Mouse (Mus musculus) gastrocnemius, postnatal 25 days (tissue): ENCODE measurements around the gene Top1. TPM values are rescaled to one million over a fixed set of nuclear protein-coding genes. Genes with fewer than 3 reads are reported as not detected.
"Not testable (repeated sequence)": the region's sequence is repeated elsewhere in the genome, so short reads cannot be mapped to it uniquely, and the experiment has no call there.

ENCODE experiments used
- DNase-seq: peaks from one replicate; pipeline ENCODE4 v3.0.0; 2022
- total RNA-seq, 2 experiments: library from RNA; stranded (reverse); gene quantifications; 1 replicate in 1 of 2; 2 replicates in 1 of 2; pipeline ENCODE4 v1.2.3; 2021

Top1 gene
- total RNA-seq, 2 experiments from 2014 or later: 33.4 to 34.3 TPM

DNA sequence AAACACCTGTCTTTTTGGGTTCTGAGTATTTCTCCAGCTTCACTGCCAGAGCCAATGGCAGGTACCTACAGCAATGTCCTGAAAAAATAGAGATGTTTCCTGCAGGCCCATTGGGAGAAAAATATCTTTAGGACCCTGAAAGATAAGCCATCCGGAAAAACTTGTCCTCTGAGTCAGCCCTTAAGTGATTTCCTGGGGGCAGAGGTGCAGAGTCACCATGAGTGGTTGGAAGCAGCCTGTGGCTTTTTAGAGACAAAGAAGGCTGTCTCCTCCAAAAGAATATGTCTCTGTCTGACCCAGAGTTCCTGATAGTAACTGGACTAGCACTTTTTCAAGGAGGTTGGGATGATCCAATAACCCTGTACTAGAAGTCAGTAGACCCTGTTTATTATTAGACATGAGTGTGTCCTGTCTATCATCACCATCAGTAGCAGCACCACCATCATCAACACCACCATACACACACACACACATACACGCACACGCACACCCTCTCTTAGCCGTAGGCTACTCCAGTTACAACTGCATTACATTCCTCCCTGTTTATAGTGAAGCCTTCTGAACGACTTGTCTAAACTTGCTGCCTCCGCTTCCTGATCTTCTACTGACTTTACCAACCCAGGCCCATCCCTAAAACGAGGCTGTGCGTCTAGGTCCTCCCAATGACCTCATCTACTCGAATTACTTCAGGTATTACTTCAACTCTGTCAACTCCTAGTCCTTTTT lies 14.7 kb upstream of the Top1 start:
- DNase-seq: no peak

DNA sequence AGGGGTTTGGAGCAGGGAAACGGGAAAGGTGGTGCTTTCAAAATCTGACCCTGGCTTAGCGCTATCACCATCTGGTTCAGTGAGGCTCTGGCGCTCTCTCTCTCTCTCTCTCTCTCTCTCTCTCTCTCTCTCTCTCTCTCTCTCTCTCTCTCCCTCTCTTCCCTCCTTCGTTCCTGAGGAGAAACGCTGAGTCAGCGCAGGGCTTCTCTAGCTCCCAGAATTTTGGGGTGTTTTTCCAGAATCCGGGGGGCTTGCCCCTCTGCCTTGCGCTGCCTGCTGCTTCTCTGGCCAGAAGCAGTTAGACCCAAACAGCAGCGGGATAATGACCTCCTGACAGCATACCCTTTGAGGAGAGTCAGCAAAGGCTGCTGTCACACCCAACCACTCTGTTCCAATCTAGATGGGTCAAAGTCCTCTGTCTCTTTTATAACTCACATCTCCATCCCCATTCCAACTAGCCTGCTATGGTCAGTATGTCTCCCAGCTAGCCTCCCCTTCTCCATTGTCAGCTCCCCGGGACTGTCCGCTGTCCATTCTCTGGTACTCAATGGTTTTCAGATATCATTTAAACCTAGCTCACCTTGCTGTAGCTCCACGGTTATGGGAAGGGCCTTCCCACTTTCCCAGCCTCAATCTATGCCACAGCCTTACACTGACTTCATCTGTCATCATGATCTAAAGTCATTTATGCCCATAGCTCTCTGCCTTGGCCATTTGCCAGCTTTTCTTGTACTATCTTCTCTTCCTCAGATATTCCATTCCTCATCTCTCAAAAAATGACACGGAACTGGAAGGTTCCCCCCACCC lies 5.6 kb upstream of the Top1 start:
- no peak for DNase-seq

DNA sequence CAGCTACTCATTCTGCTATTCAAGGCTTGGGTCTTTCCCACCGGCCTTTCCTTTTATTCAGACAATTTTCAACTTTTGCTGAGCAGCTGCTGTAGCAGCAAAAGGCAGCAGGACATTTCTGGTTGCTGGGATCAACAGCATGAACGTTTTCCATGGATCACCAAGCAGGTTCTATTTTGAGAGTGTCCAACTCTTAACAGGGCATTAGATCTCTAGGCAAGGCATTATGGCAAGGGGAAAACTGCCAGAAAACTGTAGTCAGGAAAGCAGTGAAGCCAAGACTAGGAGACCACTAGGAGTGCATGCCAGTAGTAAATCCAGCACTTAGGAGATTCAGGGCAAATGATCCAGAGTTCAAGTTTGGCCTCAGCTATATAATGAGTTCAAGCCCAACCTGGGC lies 4.5 kb upstream of the Top1 start:
- no peak for DNase-seq

DNA sequence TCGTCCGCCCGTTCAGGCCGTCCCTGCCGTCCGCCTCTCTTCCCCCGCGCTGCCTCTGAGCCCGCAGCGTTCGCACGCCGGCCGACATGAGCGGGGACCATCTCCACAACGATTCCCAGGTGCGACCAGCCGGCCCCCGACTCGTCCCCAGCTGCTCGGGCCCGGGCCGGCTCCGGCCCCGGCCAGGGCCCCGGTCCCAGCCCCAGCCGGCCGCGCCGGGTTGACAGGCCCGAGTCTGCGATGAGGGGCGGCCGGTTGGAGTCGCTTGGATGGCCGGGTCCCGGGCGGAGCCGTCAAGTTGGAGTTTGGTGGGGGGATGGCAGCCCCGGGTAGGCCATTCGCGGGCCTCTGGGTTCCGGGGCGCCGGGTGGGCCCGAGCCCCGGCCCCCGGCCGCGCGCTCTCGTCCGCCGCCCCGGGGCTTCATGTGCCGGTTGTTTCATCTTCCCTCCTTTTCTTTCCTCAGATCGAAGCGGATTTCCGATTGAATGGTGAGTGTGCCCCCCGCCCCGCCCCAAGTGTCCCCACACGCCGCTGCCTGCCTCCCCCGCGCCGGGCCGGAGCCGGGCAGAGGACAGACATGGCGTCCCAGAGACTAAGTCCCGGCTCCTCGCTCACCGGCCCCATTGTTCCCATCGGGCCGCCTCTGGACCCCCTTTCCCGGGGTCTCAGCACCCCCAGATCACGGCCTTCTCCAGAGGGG lies 606 bp downstream of the Top1 start:
- DNase-seq: peak; percentile 52

DNA sequence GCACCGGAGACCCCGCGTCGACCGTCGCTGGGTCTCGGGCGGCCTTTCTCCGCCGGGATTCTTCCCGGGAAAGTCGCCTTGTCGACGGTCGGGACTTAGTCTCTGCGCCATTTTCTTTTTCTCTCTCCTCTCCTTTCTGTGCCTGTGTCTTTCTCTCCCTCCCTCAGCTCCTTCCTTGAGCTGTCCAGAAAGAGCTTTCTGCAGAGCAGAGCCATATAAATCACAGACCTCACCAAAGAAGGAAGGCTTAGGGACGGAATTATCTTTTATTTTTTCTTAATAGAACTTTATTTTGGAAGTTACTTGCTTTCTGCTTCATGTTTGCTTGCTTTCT lies 1.1 kb downstream of the Top1 start:
- DNase-seq: no peak

DNA sequence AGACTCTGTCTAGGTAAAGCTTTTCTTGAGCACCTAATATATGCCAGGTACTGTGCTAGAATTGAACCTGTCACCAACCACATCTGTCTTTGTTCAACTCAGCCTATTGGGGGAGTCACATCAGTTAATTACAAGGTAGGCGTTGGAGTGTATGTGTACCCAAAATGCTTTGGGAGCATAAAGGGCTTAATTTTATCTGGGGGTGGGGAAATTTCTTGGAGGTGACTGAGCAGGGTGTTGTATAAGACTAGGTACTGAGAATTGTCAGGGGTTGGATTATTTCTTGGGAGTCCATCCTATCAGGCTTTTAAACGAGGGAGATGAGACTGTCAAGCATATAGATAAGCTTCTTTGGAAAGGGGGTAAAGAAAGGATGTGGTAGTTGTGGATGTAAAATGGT lies 2.4 kb downstream of the Top1 start:
- no peak for DNase-seq

DNA sequence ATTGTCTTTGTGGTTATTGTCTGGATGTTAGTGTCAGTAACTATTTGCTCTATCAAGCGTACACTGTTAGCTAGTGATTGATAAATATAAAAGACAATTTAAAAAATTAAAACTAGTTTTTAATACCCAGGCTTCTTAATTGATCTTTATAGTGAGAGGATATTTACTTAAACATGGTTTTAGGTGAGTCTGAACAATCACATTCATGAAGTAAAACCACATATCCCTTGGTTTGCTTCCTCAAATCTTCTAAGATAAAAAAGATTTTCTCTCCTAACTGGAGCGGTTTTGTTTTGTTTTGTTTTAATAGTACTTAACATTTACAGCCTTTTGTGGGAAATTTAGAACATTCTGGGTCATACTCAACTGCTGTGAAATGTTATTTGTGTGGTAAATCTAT lies 3.4 kb downstream of the Top1 start:
- no peak for DNase-seq

DNA sequence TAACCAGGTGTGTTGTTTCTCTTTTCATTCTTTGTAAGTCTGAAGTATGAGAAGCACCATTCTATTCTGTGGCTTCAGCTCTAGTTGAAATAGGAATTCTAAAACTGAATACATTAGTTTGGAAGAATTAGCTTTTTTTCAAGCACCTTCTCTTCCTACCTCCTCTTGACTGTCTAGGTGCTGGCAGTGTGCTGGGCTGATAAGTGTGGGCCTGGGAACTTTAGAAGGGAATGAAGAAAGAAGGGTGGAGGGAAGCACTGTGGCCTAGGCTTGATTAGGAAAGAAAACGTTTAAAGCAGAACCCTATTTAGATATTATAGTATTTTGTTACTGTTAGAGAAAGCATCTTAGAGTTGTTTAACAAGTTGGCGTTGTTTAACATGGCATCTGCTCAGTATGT lies 5.5 kb downstream of the Top1 start:
- DNase-seq: no peak

DNA sequence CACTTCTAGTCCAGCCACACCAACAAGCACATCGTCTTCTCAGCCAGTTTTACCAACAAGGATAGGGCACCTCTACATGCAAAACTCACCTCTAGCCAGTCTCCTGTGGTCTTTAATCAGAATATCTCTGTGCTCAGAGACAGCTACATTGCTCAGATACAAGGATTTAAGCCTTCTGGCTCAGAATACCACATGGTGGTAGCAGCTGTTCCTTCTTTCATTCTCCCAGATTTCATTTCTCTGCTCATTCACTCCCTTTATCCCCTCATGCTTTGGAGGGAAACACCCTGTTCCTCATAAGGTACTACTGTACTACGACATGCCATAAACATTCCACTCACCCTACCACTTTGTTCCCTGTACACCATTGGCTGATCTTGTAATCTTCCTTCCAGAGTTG lies 7.5 kb downstream of the Top1 start:
- no peak for DNase-seq

DNA sequence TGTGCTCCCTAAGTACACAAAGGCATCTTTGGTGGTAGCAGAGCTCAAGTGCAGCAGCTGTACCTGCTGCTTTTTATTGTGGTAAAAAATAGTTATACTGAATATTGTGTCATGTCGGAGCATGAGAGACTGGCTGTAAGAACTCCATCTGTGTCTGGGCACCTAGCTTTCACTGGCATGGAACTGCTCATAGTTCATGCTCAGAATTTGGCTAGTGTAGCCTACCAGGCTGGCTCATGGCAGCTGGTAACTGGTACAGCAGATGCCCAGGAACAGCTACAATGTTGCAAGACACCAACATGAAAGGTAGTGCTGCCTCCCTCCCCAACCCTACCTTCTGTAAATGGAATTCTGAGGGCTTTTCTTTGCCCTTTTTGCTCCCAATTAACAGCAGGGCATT lies 9.9 kb downstream of the Top1 start:
- no peak for DNase-seq

DNA sequence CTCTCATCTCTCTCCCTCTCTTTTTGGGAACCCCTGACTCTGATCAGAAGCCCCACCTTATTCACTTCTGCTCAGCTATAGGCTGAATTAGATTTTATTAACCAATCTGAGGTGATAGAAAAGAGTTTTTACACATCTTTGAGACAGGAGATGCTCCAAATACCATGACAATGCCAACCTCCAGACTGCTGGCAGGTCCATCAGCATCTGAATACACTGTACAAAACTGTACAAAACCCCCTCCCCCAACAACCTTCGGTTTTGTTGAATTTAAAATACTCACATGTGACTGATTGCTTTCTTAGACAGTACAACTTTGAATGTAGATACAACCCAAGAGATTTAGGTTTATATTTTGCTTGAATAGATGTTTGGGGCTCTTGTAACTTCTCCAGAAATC lies 10.5 kb downstream of the Top1 start:
- DNase-seq: no peak

DNA sequence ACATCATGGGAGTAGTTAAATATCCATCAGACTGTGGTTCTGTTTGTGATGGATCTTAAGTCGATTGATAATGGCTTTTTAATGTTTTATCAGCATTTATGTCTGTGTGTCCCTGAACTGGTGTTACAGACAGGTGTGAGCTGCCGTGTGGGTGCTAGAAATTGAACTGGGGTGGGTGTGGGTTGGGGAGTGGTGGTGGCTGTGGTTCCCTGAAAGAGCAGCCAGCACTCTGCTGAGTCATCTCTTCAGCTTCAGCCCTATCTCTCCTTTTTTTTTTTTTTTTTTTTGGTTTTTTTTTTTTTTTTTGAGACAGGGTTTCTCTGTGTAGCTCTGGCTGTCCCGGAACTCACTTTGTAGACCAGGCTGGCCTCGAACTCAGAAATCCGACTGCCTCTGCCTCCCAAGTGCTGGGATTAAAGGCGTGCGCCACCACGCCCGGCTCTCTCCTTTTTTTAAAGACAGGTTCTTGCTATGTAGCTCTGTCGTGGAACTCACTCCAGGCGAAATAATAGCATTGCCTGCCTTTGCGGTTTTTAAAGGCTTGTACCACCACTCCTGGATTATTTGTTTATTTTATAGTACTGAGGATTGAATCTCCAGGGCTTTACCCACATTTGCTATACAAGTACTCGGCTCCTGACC lies 12.2 kb downstream of the Top1 start:
- no peak for DNase-seq

DNA sequence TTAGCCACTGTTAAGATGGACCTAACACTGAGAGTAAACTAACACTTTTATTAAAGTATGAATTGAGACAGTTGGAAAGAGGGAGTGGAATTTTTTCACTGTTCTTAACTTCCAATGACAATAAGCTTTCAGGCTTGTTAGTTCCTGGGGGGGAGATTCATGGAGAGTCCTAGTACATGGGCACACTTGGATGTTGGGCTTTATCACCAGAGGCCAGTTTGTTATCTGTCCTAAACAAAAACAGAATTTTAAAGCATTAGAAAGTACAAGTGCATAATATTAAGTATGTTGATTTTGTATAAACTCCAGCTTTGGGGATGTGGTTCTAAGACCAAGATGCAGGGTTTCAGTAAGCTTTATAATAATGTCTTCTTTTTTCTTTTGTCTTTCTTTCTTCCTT lies 13.1 kb downstream of the Top1 start:
- DNase-seq: no peak

DNA sequence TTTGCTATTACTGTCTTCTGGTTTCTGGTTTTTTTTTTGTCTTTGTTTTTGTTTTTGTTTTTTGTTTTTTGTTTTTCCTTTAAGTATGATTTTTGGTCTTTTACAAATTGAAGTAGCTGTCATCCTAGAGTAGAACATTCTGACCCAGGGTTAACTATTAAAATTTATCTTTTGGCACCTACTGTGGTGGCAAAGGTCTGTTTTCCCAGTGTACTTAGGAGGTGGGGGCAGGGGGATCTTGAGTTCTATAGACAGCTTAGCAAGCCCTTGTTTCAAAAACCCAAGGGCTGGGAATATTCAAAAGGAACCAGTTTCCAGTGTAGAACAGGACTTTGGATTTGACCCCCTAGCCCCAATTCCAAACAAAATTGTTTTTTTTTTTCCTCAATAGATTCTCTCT lies 18.7 kb downstream of the Top1 start:
- no peak for DNase-seq

DNA sequence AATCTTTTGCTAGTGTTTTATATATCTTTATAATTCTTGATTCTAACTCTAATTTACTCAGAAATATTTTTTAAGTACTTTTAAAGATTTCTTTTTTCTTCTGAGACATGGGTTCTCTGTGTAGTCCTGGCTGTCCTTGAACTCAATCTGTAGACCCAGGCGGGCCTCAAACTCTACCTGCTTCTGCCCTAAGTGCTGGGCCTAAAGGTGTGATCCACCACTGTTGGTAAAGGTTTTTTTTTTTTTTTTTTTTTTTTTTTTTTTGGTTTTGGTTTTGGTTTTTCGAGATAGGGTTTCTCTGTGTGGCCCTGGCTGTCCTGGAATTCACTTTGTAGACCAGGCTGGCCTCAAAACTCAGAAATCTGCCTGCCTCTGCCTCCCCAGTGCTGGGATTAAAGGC lies 19.3 kb downstream of the Top1 start:
- DNase-seq: not testable (repeated sequence)

DNA sequence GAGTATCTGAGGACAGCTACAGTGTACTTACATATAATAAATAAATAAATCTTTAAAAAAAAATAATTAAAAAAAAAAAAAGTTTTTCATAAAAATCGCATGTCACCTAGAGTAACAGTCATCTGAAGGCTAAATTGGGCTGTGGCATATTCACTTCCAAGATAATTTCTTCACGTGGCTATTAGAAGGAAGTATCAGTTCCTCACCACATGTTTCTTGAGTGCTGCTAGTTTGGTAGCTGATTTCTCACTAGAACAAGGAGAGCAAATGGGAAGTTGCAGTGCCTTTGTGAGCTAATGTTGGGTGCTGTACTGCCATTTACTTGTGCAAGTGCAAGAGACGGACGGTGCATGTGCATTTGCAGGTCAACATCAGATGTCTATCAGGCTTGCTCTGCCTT lies 21.6 kb downstream of the Top1 start:
- DNase-seq: no peak

DNA sequence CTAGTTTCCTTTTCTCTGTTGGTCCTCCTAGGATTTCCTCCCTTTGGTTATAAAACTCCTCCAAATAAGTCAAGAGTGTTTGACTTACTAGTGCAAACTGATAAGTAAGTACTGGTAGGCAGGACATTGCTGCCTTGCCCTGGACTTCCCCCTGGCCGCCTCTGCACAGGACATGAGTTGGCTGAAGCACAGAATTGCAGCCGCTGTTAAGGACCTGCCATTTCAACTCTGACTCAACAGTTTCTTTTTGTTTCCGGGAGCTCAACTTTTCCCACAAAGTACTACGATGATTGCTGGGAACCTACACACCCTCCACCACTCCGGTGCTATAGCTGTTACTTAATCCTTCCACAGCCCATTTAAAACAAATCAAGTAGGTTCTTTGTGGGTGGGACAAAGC lies 54.6 kb downstream of the Top1 start:
- DNase-seq: peak; percentile 55

DNA sequence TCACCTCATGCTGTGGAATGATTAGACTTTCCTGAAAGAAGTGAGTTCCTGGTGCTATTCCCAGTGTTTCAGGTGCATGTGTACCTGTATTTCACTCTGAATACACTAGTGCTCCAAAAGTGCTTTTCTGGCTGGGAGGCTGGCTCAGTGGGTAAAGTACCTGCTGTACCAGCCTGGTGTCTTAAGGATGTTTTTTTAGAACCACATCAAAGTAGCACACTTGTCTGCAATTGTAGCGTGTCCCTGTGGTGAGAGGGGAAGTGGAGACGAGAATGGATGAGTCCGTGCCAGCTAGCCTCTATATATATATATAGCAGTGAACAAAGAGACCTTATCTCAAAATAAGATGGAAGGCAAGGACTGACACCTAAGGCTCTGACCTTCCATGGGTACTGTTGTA lies 55.9 kb downstream of the Top1 start:
- DNase-seq: no peak

DNA sequence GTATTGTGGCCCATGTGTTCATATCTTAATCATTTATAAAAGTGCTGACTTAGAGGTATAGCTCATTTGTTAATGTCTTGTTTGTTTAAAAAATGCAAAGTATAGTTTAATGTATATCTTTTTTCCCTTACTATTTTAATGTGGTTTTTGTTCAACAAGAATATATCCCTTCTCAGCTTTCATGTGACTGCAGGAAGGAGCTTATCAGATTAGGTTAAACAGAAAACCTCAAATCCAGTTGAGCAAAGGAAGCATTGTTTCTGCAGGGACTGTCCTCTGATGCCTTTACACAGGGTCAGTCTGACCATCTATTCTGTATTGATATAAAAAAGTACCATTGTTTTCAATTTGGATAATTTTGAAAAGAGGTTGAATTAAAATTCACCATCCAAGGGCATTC lies 57.1 kb downstream of the Top1 start:
- no peak for DNase-seq

DNA sequence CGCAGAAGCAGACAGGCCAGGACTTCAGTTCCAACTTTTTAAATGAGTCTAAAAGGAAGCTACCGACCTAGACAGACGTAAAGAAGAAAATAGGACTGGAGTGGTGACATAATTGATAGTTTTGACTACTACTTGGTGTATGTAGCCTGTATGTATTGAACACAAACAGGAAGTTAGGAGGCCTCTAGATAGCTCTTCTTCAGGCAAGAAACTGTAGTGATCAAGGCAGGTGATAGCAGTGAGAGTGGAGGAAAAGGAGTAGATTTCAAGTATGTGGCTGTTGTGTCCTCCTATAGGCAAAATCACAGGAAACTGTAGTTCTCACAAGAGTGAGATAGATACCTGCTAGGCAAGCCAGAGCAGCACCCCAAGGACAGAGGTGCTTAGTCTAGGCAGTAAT lies 62.0 kb downstream of the Top1 start:
- DNase-seq: no peak

DNA sequence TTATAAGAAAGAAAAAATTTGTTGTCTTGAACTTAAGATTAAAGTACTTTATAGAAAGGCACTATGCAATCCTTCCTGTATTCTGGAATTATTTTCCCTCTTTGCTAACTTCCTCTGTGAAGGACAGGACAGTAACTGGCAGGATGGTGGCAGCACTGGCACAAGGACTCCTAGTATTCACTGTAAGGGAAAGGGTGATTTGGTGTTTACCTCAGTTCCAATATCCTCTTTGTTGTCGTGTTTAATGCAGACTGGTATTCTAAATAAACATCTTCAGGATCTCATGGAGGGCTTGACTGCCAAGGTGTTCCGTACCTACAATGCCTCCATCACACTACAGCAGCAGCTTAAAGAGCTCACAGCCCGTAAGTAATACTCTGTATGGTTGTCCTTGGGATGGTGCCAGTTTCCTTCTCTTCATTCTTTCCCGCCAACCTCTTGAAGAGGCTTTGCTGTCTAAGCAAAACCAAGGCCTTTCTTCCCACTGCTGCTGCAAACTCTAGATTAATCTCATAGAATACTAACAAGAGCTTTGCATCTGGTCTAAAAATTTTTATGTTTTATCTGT lies 69.9 kb downstream of the Top1 start:
- no peak for DNase-seq

DNA sequence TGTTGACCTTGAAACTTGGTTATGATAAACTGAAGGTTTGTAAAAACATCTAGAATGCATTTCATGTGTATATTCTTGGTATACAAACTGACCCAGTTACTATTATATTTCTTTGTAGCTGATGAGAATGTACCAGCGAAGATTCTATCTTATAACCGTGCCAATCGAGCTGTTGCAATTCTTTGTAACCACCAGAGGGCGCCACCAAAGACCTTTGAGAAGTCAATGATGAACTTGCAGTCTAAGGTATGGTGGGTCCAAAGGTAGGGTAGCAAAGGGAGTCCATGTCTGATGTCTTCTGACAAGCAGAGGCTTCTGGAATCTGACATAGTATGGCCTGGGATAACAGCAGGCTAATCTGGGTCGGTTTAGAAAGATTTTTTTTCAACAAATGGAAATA lies 71.6 kb downstream of the Top1 start:
- no peak for DNase-seq

DNA sequence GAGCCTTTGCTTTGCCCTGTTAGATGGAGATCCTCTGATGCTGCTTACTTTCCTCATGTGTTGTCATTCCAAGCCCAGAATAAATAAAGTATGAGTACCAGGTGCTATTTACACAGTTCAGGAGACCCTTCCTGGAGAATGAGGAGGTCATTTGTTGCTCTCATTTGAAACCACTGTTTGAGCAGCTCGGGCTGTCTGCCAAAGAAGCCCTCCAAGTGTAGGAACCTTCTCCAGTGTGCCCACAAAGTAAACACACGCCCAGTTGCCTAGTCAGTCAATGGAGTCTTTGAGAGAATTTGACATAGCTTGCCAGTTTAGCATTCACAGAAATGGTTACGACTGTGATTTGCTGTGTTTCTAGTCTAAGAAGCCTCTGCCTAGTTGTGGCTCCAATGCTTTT lies 73.1 kb downstream of the Top1 start:
- DNase-seq: no peak
